Mouse (Mus musculus) megakaryocyte progenitor cell, adult 5-6 weeks (primary cell): ENCODE data around the gene Neurod2. TPM values are rescaled to one million over a fixed set of nuclear protein-coding genes. Genes with fewer than 3 reads are reported as not detected.

ENCODE experiments used
- total RNA-seq, 2 experiments: library from RNA; stranded (forward) in 1 of 2; stranded (reverse) in 1 of 2; fragments of 157-497, 149-512 nt in 1 of 2; fragments of 200-1000 nt in 1 of 2; gene quantifications; 2 replicates each; pipeline versions ENCODE4 v1.2.3 to v1.2.4; 2015 to 2017

Neurod2 gene
- total RNA-seq, 2 experiments from 2014 or later = not detected

Other genes starting within 250 kb of the Neurod2 start
- 6.2 and 7.4 TPM in 2 replicates for gene Fbxl20, start 179.2 kb downstream of the Neurod2 start, total RNA-seq (2015)
- gene Fbxl20, start 179.2 kb downstream of the Neurod2 start, total RNA-seq (2017) = 6.7 and 9.6 TPM in 2 replicates
- gene Med1, start 136.4 kb downstream of the Neurod2 start, total RNA-seq (2015) = 86.9 and 89.2 TPM in 2 replicates
- gene Med1, start 136.4 kb downstream of the Neurod2 start, total RNA-seq (2017) = 39.1 and 47.9 TPM in 2 replicates
- 49.4 and 51.0 TPM in 2 replicates for gene Cdk12, start 126.6 kb downstream of the Neurod2 start, total RNA-seq (2015)
- 49.6 and 58.0 TPM in 2 replicates for gene Cdk12, start 126.6 kb downstream of the Neurod2 start, total RNA-seq (2017)
- not detected in 2 replicates for gene Ppp1r1b, start 18.8 kb upstream of the Neurod2 start, total RNA-seq (2015)
- not detected in 2 replicates for gene Ppp1r1b, start 18.8 kb upstream of the Neurod2 start, total RNA-seq (2017)
- gene Stard3, start 28.7 kb upstream of the Neurod2 start, total RNA-seq (2015) = 11.1 and 12.0 TPM in 2 replicates
- gene Stard3, start 28.7 kb upstream of the Neurod2 start, total RNA-seq (2017) = 17.8 and 23.1 TPM in 2 replicates
- not detected in 2 replicates for gene Tcap, start 54.2 kb upstream of the Neurod2 start, total RNA-seq (2015)
- gene Tcap, start 54.2 kb upstream of the Neurod2 start, total RNA-seq (2017) = not detected in 2 replicates
- gene Pnmt, start 56.8 kb upstream of the Neurod2 start, total RNA-seq (2015) = not detected in 2 replicates
- not detected in 2 replicates for gene Pnmt, start 56.8 kb upstream of the Neurod2 start, total RNA-seq (2017)
- gene Pgap3, start 70.8 kb upstream of the Neurod2 start, total RNA-seq (2015) = 3.2 and 3.5 TPM in 2 replicates
- 1.2 and 2.3 TPM in 2 replicates for gene Pgap3, start 70.8 kb upstream of the Neurod2 start, total RNA-seq (2017)
- gene Erbb2, start 82.8 kb upstream of the Neurod2 start, total RNA-seq (2015) = not detected in 2 replicates
- not detected in 2 replicates for gene Erbb2, start 82.8 kb upstream of the Neurod2 start, total RNA-seq (2017)
- gene Mien1, start 109.3 kb upstream of the Neurod2 start, total RNA-seq (2015) = 42.0 and 43.2 TPM in 2 replicates
- 24.8 and 31.5 TPM in 2 replicates for gene Mien1, start 109.3 kb upstream of the Neurod2 start, total RNA-seq (2017)
- gene Grb7, start 116.7 kb upstream of the Neurod2 start, total RNA-seq (2015) = not detected in 2 replicates
- not detected in 2 replicates for gene Grb7, start 116.7 kb upstream of the Neurod2 start, total RNA-seq (2017)
- gene Ikzf3, start 216.4 kb upstream of the Neurod2 start, total RNA-seq (2015) = 1.2 TPM in 2 replicates
- 0.17 and 0.44 TPM in 2 replicates for gene Ikzf3, start 216.4 kb upstream of the Neurod2 start, total RNA-seq (2017)
- 0.17 TPM in 1 of 2 replicates, not detected in the other for gene Zpbp2, start 221.4 kb upstream of the Neurod2 start, total RNA-seq (2015)
- 0.10 TPM in 1 of 2 replicates, not detected in the other for gene Zpbp2, start 221.4 kb upstream of the Neurod2 start, total RNA-seq (2017)